Mouse (Mus musculus) lung, adult 18-20 months (tissue): ENCODE measurements around the gene Pnmal2.
A peak's percentile ranks its signal among the peaks of the same experiment; 100 is the strongest.
"Not testable (repeated sequence)": the region's sequence is repeated elsewhere in the genome, so short reads cannot be mapped to it uniquely, and the experiment has no call there.

Experiments
- DNase-seq, 2 experiments: peaks; one replicate each; pipeline ENCODE4 v3.0.0; 2022; ENCODE audit warnings: mixed read lengths in 2 of 2

Pnmal2 gene

GRCm38 (mm10) chr7:16946441-16947348 is 2.2 kb downstream of the Pnmal2 start:
- no peak for DNase-seq

DNA sequence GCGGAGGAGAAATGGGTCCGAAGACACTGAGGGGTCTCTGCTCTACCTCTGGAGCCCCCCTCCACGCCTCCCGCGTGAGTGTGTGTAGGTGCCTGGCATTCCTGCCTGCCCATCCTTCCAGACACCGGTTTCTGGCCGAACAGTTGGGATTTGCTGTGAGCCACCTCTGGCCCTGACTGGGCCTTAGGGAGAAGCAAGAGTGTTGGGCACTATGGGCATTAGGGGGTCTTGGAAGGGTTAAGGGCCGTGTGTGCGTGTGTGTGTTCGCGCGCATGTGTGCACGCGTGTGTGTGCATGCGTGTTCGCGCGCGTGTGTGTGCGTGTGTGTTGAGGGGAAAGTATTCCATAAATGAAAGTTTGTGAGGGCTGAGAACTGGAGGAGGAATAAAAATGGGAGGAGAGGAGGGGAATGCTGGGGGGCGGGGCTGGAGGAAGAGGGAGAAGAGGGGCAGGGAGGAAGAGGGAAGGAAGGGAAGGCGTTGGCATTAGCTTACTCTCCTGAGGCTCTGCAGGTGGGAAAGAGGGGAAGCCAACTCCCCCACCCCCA is 2.9 kb downstream of the Pnmal2 start:
- no peak for DNase-seq

DNA sequence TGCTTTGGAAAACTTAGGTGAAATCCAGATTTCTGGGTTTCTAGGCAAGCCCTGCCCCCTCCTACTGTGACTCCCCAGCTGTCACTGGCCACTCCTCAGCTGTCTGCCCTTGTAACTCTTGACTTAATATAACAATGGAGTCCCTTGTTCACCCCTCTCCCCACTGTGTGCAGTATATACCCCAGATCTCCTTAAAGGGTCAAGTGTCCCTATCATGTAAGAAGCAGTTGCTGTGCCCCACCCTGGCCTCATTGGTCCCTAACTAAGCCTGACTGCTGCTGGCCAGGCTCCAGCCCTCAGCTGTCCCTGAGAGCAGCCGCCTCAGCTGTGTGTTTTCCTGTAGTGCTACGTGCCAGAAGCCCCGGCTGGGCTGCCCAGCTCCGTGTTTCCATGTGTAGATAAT is 3.5 kb downstream of the Pnmal2 start:
- DNase-seq, result no peak

GRCm38 (mm10) chr7:16948923-16949458 is 4.5 kb downstream of the Pnmal2 start:
- DNase-seq, result no peak

GRCm38 (mm10) chr7:16949908-16950841 is 5.7 kb downstream of the Pnmal2 start:
- DNase-seq, result peak; percentile 53 to 65

GRCm38 (mm10) chr7:16950861-16951635 is 6.6 kb downstream of the Pnmal2 start:
- peak; percentile 58 to 80 for DNase-seq

- DNase-seq, result not testable (repeated sequence)
Observed at GRCm38 (mm10) chr7:16953776-16954175, 9.3 kb downstream of the Pnmal2 start.

DNA sequence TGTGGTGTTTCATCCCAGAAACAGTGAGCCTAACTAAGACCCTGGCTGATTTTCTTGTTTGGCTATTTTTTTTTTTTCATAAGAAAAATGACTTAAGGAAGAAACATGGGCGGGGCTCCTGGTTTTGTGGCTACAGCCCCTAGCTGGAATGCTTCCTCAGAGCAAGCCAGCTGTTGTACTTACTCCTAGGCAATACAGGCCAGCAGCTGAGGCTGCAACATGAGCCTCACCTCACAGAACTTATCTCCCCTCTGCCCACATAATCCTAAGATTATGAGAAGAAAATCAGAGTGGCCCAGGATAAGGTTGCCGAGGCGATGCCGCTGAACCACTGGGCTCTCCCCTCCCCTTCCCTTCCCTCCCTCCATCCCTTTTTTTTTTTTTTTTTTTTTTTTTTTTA is 11.2 kb downstream of the Pnmal2 start:
- DNase-seq, result no peak

DNA sequence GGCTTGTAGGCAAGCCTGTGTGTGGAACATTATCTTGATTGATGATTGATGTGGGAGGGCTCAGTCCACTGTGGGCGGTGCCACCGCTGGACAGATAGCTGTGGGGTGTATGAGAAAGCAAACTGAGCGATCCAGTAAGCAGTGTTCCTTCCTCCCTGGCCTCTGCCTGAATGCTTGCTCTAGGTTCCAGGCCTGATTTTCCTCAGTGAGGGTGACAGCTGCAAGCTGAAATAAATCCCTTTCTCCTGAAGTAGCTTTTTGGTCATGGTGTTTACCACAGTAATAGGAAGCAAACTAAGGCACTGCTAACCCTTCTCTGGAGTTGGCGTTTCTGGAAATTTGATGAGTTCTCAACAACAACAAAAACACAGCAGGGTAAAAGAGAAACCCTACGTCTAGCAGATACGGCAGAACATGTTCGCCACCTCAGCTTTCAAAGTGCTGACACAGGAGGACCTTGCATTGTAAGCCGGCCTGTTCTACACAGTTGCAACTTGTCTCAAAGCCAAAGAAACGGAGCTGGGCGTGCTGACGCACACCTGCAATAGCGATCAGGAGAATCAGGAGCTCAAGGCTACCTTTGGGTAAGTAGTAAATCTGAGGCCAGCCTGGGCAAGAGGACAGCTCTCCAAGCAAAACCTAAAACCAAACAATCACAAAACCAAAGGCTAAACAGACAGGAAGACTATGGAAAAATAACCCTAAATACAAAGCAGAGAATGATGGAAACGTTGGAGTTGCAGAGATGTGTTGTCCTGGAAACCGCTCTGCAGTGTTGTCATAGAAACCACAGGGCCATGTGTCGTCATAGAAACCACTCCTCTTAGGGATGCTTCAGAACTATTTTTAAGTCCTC is 12.2 kb downstream of the Pnmal2 start:
- no peak for DNase-seq

- DNase-seq, result no peak
Observed at GRCm38 (mm10) chr7:16959539-16960187, 15.2 kb downstream of the Pnmal2 start, which contains the start of gene Pnmal1. TSS of gene Pnmal1 (plus strand) at chr7:16959679.

- DNase-seq, result no peak
Observed at GRCm38 (mm10) chr7:16961678-16962077, 17.2 kb downstream of the Pnmal2 start.

- no peak for DNase-seq
Observed at GRCm38 (mm10) chr7:16968414-16968813, 23.9 kb downstream of the Pnmal2 start.

- DNase-seq, result no peak
Observed at GRCm38 (mm10) chr7:16971160-16971559, 26.7 kb downstream of the Pnmal2 start.

DNA sequence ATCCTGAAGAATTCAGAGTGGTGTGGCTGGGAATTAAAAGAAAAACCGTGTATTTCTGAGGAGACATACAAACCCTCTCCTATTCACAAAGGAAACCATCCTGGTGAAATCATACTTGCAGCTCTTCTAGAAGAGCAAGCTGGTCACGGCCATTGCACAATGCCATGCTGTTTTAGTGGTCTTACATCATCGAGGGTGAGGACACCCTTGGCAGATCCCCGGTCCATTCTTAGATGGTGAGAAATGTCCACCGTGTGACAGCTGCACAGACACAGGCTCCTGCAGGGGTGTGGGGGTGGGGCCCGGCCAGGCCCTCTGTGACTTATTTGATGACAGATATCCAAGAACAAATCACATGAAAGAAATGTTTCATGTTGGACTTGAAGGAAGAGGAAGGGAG is 29.5 kb downstream of the Pnmal2 start:
- DNase-seq, result peak; percentile 53 to 71

DNA sequence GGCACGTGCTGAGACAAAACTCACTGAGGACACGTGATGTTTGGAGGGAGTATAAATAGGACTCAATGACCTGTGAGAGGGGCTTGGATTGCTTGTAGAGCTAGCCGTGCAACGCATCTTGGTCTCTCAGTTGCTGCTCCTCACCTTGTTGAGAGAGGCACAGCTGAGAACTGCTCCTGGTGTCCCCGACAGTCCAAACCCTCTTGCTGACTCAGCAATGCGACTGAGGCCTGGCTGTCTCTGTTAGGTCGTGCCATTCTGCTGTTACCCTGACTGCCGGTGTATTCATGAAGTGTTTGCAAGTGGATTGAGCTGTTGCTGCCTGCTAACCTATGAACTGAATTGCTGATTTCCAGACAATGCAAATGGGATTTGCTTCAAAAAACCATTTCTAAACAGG is 31.8 kb downstream of the Pnmal2 start:
- no peak for DNase-seq

DNA sequence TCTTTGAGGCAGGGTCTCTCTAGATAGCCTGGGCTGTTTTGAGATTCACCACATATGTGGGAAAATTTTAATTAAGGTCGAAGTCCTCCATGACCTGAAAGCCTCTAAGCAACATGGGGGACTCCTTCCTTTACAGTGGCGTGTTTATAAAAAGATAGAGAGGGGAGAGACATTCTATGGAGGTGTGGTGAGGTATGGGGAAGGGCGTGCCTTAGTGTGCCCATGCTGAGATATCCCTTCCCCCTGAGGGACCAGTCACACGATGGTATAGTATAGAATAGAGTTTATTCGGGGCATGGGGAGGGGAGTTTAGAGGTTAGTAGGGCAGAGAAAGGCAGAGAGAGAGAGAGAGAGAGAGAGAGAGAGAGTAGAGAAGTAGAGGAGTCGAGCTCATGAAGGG is 33.7 kb downstream of the Pnmal2 start:
- no peak for DNase-seq

- no peak for DNase-seq
Observed at GRCm38 (mm10) chr7:16978593-16978992, 34.1 kb downstream of the Pnmal2 start.

GRCm38 (mm10) chr7:16980348-16980747 is 35.9 kb downstream of the Pnmal2 start:
- DNase-seq, result peak in 1 of 2 experiments; percentile 27

DNA sequence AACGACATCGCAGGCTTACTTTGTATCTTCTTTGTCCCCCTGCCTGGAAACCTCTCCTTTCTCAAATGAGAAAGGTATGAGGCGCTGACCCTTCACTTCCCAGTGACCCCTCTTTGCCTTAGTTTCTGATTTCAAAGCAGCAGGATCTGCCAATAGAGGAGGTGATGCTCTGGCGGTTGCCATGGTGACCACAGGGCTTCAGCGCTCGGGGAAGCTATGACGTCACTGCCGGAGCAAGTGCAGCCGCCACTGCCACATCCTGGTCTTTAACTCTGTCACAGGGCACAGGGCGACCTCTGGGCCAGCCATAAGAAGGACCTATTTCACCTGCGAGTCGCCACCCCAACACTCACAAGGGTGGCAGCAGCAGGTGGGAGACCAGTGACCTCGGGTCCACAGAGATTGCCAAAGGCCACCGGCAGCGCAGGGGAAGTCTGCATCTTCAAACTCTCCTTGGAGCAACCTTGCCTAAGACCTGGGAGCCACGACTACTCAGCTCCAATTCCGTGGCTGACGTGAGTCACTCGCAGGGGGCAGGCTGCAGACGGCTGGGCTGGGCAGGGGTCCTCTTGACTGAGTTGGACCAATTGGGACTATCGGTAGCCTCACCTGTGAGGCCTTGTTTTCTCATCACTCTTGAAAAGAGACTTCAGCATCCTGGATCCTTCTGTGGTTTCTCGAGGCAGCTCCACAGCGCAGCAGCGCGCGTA is 38.5 kb downstream of the Pnmal2 start, which contains the start of gene Gm42372:
Gene Gm42372, plus strand, starts transcription at position 228 of the 710 bp plus-strand sequence.
- DNase-seq, result no peak
